Mouse (Mus musculus) c-Kit-positive CD71-positive TER-119-negative erythroid progenitor cells, embryonic 14.5 days (primary cell): ENCODE data around the gene Smarca2.
"Not testable (repeated sequence)": the region's sequence is repeated elsewhere in the genome, so short reads cannot be mapped to it uniquely, and the experiment has no call there.

Experiments used
- DNase-seq: peaks from one replicate; pipeline ENCODE4 v3.0.0-alpha.2; 2013; ENCODE audit warnings: low read depth

The Smarca2 gene

GRCm38 (mm10) chr19:26616271-26616670 lies 11.4 kb downstream of the Smarca2 start:
- DNase-seq, result no peak

GRCm38 (mm10) chr19:26617287-26617686 lies 12.4 kb downstream of the Smarca2 start:
- no peak for DNase-seq

DNA sequence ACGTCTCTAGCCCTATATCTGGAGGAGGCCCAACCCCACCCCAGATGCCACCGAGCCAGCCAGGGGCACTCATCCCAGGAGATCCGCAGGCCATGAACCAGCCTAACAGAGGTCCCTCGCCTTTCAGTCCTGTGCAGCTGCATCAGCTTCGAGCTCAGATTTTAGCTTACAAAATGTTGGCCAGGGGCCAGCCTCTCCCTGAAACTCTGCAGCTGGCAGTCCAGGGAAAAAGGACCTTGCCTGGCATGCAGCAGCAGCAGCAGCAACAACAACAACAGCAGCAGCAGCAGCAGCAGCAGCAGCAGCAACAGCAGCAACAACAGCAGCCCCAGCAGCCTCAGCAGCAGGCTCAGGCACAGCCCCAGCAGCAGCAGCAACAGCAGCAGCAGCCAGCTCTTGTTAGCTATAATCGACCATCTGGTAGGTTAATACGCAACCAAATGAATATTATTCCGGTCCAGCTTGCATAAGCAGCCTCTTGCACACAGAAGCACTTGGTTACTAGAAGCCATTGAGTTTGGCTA lies 25.9 kb downstream of the Smarca2 start:
- no peak for DNase-seq

DNA sequence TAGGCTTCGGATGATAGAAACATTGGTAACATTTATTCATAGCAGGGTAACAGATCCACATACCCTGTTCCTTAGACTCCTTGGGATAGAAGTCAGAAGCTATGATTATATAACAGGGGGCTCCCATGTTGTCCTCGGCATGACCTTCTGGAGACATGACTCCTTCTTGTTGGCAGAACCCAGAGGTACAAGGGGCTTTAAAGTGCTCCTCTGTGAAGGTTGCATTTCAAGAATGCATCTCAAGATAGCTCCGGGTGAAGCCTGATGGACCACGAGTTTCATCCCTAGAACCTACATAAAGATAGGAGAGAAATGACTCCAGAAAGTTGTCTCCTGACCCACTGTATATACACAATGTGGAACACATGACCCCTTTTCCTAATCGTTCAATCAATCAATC lies 27.4 kb downstream of the Smarca2 start:
- DNase-seq, result no peak

GRCm38 (mm10) chr19:26640556-26640955 lies 35.7 kb downstream of the Smarca2 start:
- DNase-seq, result no peak

DNA sequence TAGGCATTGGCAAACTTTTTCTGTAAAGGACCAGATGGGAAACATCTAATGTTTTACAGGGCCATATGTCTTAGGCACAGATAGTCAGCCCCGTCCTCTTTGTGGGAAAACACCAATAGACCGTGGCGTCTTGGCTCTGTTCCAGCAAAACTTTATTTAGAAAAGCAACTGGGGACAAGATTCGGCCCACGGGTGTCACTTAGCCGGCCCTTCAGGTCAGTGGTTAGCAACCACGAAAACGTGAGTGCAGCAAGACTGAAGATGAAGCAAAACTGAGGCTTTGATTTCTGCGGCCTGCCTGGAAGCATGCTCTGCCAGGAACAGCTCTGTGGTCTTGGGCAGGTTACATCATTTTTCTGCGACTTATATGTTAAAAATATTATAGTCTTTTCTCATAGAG lies 36.4 kb downstream of the Smarca2 start:
- DNase-seq, result no peak

GRCm38 (mm10) chr19:26643011-26643410 lies 38.2 kb downstream of the Smarca2 start:
- DNase-seq, result no peak

DNA sequence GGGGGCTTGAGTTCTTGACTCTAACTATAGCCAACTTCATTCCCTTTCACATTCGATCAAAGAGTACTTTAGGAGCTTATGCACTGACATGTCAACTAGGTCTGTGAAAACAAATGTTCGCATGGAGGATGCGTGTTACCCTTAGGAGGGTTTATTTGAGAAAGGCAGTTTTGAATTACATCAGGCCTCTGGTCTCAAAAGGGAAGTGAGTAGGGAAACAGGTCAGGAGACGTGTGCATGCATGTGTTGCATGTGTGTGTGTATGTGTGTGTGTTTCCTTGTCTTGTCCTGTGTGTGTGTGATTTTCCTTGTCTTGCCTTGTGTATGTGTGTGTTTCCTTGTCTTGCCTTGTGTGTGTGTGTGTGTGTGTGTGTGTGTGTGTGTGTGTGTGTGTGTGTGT lies 39.1 kb downstream of the Smarca2 start:
- no peak for DNase-seq

DNA sequence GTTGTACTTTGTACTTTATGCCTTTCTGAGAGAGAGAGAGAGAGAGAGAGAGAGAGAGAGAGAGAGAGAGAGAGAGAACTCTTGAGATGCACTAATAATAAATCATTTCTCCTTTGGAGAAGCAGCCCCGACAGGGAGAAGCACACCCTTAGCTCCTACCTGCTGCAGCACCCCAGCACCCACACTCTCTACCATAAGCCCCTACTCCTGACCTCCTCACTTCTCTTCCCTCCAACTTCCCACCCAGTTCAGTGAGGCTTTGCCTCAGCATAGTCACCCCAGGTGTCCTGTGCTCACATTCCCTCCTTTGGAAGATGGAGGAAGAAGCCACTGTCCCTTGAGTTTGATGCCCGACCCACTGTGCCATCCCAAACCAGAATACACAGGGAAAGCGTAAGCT lies 40.2 kb downstream of the Smarca2 start:
- DNase-seq, result no peak

DNA sequence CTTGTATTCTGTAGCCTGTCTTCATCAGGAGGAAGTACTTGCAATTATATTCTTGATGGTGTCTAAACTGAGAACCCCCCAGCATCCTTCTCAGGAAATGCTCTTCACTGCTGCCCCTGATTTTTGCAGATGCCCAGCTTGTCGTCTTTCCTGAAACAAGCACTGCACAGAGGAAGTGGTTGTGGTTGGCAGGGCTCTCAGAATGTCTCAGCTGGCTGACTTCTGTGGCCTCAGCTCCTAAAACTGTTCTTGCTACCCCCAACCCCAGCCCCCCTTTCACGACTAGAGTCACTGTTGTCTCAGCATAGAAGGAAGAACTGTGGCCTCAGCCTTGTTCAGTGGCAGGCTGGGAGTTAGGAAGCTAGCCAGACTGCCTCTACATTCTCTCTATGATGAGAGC lies 41.3 kb downstream of the Smarca2 start:
- DNase-seq, result no peak

- no peak for DNase-seq
These were observed 45.9 kb downstream of the Smarca2 start for GRCm38 (mm10) chr19:26650585-26651273.

DNA sequence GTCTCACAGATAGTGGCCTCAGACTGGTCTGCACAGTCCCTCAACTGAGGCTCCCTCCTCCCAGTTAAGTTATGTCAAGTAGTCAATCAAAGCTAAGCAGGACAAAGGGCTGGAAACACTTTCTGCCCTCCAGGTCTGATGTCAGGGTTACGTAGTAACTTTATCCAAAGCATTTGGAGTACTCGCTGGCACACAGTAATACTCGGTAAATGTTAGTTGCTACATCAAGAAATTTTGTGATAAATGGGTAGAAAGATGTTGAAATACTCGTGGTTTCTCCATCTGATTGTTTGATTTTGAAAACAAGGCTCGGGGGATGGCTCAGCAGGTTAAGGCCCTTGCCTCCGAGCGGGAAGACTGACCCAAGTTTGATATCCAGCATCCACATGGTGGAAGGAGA lies 53.5 kb downstream of the Smarca2 start:
- no peak for DNase-seq

GRCm38 (mm10) chr19:26659976-26660375 lies 55.1 kb downstream of the Smarca2 start:
- no peak for DNase-seq

DNA sequence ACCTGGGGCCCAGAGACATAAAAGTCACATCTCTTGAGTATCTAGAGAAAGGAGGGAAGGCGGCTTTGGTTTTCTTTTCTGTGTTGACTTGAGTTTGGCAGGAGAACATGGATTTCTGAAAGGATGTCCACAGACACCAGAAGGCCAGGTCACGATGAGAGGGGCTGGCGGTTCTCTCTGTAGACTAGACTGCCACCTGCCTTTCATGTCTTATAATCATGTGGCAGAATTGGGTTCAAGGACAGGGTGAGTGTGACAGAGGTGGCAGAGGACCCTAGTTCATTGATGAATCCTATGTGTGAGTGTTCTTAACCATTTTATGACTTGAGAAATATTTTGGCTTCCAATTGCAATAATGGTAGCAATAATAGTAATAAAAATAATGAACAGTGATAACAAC lies 56.3 kb downstream of the Smarca2 start:
- no peak for DNase-seq

DNA sequence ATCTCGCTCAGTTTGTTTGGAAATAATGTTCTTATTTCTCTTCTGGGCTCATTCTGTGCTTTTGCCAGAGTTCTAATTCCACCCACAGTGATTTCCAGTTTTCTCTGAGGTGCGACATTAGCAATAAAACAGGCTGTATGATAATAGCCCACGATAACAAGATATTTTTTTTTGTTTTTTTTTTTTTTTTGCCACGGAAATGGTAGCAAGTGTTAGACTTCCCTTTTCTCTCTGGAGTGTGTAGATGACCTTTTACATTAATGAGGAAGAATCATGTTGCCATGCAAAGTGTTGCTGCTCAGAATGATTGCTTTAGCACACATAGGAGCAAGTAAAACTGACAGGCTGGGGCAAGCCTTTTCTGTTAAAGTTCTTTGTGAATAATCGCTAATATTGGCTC lies 61.5 kb downstream of the Smarca2 start:
- DNase-seq, result no peak

- DNase-seq, result no peak
These were observed 65.2 kb downstream of the Smarca2 start for GRCm38 (mm10) chr19:26670089-26670488.

GRCm38 (mm10) chr19:26671413-26671812 lies 66.6 kb downstream of the Smarca2 start:
- DNase-seq, result not testable (repeated sequence)

GRCm38 (mm10) chr19:26675917-26676316 lies 71.1 kb downstream of the Smarca2 start:
- no peak for DNase-seq

GRCm38 (mm10) chr19:26678543-26678942 lies 73.7 kb downstream of the Smarca2 start:
- no peak for DNase-seq

DNA sequence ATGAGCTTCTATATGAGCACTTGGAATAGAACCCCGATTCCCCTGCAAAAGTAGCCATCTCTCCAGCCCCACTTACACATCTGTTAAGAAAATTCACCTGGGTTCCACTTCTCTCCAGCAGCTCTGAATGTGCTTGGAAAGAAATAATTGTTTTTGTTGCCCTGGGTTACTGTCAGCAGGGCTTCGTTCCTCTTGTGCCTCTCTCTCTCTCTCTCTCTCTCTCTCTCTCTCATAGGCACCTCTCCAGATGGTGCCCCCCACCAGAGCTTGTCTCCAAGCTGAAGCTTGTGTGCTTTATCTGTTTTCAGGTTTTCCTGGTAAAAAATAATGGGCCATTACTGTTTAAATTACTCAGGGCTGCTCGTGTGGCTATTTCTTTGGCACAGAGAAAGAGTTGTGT lies 74.8 kb downstream of the Smarca2 start:
- DNase-seq, result no peak

GRCm38 (mm10) chr19:26681549-26681948 lies 76.7 kb downstream of the Smarca2 start:
- no peak for DNase-seq

DNA sequence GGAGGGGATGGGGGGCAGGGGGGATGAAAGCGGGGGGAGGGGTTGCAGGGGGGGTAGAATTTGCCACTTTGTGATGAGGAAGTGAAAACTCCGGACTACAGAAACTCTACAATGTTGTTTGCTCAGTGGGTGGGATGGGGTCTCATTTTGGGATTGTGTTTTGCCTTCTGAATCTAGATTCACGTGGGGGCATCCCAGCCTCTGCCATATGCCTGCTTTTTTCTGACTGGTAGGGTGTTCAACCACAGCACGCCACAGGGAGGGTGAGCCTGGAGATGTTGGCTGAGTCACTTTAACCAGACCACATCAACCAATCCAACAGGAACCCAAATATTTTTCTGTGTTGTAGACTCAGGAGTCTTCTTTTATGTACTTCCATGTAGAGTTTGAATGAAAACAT lies 77.3 kb downstream of the Smarca2 start:
- no peak for DNase-seq

DNA sequence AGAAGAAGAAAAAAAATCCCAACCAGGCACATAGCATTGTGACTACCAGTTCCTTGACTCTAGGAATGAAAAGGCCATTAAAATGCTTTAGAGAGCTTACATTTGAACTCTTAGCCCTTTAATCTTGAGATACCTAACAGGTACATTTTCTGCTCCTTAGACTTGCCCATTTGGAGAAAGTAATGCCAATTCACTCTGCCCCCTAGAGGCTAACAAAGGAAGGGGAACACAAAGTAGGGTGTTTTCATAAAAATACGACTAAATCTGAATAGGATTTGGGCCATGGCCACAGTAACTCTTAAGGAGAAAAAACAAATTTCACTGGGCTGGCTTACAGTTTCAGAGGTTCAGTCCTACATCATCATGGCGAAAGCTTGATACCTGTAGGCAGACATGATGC lies 77.9 kb downstream of the Smarca2 start:
- no peak for DNase-seq

GRCm38 (mm10) chr19:26683731-26684130 lies 78.9 kb downstream of the Smarca2 start:
- DNase-seq, result no peak
